Mouse (Mus musculus): Measurements from ENCODE around the gene St6galnac1.

DNA sequence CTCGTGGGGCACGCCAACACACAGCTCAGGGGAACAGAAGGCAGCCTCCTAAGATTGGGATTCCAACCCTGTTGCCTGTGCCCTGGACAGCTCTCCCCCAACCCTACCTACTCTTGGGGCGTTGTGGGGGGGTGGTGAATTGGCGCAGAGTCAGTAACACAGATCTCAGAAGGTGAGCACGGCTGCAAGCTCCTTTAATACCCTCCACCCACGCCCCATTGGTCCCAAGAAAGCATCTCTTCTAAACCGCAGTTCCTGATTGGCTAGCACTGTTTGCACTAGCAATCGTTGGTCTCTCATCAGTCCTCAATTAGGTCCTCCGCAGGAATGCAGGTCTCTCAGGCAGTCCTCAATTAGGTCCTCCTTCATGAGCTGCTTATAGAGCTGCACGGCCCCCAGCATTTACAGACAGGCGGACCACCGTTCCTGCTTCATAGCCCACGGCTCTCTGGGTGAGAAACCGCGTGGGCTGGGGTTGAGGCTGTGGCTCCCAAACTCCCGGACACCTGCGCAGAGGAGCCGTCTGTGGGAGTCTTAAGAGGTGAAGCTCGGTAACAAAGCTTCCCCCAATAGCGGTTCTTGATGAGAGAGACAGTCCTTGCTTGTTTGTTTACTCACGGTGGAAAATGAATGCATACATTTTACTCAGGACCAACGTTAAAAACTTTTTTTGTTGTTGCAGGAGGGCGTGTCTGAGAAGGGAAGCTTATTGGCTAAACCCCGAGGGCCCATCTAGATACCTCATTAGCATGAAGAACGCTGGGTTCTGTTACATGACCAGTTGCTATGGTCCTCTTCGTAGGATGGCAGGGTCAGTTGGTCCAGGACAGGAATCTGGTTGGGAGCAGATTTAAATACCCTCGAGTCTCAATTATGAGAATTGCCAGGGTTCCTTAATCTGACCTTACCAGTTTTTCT lies 50.0 kb downstream of the St6galnac1 start:
- TF ChIP-seq GATA1 (IDR thresholded peaks at IDR 0.05; ENCODE audit: borderline replicate concordance, low read length) (no peak), FLI1 (IDR thresholded peaks at IDR 0.05; ENCODE audit: low read length) (no peak)

All from megakaryocyte, embryonic 14.5 days (primary cell).